Mouse (Mus musculus) cerebellum, adult 2 months (tissue): ENCODE measurements around the gene Fbxo9.

Experiments used
- CTCF ChIP-seq: fragments of 200-500 bp; IDR thresholded peaks from 2 replicates; pipeline ENCODE4 v1.5.1; 2011; ENCODE audit warnings: low read depth, mild to moderate bottlenecking, control low read depth, low read length, moderate library complexity, borderline replicate concordance; ENCODE audit not compliant: insufficient read depth
- POLR2A ChIP-seq: fragments of 200-500 bp; IDR thresholded peaks from 2 replicates; pipeline ENCODE4 v1.6.1; 2011; ENCODE audit warnings: low read length, control low read depth, borderline replicate concordance; ENCODE audit not compliant: insufficient read depth

GRCm38 (mm10) chr9:78096376-78096775 lies 12.5 kb downstream of the Fbxo9 start:
- no peak for TF ChIP-seq CTCF
- no peak for TF ChIP-seq POLR2A
